Mouse (Mus musculus): ENCODE data around the gene Fasl.

Gene Fasl

DNA sequence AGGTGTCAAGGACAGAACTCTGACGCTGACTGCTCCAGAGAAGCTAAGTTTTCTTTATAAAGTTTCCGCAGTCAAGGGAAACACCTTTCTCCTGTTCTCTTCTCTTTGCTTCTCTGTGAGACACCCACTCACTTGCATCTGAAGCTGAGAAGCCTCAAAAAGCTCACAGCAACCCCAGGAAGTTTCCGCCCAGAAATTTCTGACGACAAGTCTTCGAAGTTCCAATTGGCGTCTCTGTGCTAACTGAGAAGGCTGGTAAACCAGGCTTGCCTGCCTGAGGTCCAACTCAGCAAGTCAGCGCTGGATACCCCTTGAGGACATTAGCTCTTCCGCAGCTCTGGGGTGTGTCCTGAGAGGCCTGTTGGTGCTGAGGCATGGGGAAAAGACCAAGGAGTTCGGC, at the start of gene Fasl:
Gene Fasl (minus strand): TSS at position 157 of the 400 bp plus-strand sequence.
- DNase-seq (ENCODE audit: low spot score in 2 of 2): peak; percentile 40 to 49

DNA sequence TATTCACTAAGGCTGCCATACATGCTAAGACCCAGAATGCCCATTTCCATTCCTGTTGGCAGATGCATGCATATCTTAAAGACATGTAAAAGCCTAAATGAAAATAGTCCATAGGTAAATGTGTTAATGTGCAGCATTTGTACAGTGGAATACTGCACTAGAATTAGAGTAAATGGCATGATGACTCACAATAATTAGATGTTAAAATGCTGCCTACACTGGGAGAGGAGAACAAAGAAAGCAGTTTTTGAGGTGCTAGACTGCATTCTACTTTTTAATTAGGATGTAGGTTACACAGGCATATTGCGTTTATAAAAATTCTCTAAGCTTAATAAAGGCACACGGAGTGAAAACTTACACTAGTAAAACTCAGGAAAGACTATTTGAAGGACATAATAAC, 38.4 kb upstream of the Fasl start:
- DNase-seq (ENCODE audit: low spot score in 2 of 2): no peak

DNA sequence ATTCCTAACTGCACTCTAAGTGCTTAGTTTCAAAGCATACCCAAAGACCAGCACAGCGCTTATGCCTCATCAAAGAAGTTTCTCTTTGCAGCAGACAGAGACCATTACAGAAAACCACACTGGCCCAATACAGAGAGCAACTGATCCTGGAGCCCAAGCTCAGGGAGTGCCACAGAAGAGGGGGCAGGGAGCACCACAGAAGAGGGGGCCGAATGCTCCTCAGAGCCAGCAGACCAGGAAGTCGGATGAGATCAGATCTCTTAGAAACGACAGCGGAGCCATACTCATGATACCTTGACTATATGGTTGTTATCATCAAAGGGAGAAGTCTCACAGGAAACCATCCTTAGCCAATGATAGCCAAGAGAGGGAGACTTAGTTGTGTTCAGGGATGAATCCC, 21.1 kb upstream of the Fasl start:
- DNase-seq (ENCODE audit: low spot score in 2 of 2): no peak

DNA sequence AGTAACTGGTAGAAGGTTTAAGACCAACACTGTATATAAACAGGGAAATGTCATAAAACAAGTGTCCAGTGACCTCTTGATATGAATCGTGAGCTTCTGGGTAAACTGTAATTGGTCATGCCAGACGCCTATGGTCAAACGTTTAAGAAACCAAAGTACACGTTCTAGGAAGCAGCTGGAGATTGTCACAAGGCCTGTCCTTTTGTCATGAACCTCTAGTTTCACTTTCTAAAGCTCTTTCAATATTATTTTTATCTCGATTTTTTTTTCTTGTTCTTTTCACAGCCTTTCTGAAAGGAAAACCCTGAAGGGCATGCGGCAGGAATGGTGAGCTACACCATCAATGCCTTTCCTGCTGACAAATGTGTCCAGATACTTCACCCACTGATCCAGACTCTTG, 20.7 kb upstream of the Fasl start:
- DNase-seq (ENCODE audit: low spot score in 2 of 2): no peak

DNA sequence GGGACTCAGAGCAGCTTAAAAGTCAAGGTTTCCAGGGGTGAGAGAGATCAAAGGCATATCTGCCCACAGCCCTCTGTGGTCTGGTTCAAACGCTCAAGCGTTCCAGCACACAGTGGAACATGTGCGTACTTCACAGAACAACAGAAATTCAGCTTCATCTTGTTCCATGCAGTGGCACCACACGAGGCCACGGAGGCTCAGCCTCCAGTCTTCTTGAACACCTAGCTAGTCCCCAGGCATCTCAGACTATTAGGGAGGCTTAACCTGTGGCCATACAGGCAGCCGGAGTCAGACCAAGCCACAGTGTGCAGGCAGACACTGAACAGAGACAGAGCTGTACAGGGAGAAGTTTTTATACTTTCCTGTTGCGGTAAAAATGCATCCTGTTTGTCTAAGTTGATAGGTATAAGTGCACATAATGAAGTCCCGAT, 16.3 kb upstream of the Fasl start:
- DNase-seq (ENCODE audit: low spot score in 2 of 2): no peak

DNA sequence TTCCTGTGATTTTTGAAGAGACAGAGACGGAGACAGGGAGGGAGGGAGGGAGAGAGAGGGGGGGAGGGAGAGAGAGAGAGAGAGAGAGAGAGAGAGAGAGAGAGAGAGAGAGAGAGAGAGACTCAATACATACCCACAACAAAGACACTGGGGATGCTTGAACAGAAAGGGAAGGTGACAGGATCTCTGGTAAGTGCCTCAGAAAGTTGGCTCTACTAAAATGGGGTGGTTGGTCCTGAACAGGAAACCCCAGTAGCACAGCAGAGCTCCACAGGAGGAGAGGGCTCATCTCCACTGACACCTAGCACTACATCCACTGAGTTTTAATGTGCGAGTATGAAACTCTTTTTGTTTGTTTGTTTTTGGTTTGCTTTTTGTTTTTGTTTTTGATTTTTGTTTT, 13.0 kb upstream of the Fasl start:
- DNase-seq (ENCODE audit: low spot score in 2 of 2): no peak

DNA sequence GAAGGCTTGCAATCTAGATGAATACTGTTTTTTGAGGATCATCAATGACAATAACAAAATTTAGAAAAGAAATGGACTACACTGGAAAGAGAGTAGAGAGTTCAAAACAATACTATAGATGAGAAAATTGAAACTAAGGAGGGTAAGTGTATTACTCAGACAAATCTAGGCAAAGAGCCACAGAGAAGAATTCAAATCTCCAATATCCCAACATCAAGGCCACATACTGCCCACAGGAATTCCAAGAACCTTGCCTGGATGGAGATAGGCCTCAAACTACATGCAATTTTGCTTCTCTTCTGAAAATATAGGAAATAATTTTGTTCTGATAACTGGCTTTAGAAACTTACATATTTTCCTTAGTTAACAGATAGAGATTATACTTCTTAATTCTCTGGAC, 12.0 kb upstream of the Fasl start:
- no peak for DNase-seq (ENCODE audit: low spot score in 2 of 2)

DNA sequence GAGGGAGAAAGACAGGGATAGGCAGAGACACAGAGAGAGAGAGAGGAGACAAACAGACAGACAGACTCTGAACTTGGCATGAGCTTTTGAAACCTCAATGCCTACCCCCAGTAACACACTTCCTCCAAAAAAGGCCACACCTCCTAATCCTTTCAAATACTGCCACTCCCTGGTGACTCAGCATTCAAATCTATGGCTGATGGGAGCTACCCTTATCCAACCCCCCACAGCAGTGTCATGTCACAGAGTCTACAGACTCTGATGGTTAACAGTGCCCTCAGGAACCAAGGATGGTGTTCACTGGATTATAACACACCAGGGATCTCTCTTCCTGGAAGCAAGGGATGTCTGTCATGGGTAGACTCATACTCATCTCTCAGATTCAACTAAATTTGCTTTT, 11.5 kb upstream of the Fasl start:
- no peak for DNase-seq (ENCODE audit: low spot score in 2 of 2)

DNA sequence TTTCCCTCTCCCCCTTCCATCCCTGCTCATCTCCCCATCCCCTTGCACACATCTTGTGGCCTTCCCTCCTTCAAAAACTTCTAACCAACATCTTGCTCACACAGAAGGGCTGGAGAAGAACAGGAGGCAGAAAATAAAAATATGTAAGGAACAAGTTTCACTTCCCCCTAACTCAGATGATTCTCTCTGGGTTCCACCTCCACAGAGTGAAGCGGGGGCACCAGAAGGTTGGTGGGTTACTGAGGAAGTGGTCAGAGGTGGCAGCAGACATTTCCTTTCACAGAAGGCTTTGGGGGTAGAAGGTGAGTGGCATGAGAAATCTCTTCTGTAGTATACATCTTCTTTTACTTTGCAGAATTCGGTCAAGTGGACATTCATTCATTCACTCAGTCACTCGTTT, 10.6 kb upstream of the Fasl start:
- DNase-seq (ENCODE audit: low spot score in 2 of 2): peak in 1 of 2 experiments; percentile 27

DNA sequence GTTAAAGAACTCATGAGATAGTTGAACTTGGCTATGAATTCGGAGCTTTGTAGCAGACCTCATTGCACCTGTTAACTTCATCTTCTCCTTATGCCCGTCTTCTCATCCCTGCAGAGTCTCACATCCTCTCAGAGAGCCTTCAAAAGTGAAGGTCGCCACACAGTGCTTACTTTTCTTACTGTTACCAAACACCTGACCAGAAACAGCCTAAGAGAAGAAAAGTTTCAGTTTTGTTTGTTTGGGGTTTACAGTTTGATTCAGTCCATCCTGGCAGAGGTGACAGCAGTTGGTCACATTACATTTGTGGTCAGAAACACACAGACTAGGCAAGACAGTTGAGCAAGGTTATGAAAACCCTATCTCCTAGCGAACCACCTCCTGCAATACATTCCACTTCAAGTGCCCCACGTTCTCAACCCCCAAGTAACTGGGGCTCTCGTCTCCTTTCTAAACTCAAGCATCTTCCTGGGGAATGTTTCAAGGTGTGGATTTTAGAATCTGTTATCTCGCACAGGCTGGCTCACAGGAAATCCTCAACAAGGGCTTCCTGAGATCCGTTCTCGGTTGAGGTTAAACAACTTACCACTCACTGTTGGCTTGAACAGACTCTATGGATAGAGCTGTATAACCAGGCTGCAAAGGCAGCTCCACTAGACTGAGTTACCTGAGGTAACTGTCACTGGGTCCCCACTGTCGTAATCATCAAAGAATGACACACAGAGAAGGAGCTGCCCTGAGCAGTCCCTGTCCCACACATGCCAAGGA, 6.3 kb upstream of the Fasl start:
- no peak for DNase-seq (ENCODE audit: low spot score in 2 of 2)

DNA sequence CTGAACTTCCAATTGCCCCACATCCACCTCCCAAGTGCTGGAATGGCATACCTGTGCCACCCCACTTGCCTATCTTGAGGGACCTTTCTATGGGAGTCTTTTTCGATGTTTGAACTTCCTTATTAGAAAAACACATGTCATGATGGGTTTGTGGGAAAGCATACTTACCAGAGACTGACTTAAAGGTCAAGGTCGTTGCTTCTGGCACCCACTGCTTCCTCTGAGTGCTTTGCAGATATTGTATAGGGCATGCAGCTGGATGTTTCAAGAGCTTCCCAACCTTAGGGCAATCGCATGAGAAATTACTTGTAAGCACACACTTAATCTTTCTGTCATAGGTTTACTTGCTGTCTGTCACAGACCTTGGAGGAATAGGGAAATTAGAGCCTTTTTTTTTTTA, 5.0 kb upstream of the Fasl start:
- no peak for DNase-seq (ENCODE audit: low spot score in 2 of 2)

DNA sequence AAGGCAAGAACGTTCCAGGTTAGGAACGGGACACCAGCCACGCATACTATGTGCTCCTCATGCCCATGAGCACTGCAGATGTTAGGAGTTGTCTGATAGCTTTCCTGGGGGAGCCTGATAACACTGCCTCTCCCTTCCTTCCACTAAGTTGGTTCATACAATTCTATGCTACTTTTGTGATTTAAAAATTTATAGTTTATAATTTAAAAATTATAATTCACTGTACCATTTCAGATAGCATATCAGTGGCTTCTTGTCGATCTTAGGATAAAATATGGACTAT, 4.3 kb upstream of the Fasl start:
- DNase-seq (ENCODE audit: low spot score in 2 of 2): no peak

DNA sequence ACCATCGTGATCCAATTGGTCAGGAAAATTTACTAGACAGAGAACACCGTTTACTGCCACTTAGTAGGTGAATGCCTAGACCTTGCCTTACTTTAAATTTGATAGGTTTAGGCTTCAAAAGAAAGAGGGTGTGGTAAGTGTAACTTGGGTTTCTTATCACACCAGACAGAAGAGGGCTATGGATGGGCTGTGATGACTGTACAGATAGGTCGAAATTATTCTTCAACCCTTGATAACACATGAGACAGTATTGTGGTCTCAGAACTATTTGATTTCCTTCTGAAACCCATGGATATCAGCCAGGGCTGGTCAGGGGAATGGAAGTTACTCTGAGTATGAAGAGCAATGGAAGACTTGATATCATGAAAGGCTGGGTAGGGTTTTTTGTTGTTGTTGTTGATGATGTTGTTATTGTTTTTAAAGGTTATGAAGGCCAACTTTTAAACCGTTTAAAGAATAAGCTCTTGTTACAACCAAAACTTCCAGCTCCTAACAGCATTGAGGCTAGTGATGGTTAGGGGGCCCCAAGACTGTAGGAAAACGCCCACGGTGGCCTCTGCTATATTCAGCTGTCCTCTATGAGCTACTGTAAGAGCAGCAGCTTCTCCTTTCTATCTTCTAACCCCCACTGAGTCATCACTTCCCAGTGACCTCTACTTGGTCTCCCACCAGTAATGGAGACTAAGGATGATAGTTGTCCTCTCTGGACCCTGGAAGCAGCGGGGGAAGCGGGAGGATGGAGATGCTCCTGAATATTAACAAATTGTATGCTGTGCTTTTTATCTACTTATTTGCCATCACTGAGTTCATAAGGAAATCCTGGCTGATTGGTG, 3.8 kb upstream of the Fasl start:
- no peak for DNase-seq (ENCODE audit: low spot score in 2 of 2)

DNA sequence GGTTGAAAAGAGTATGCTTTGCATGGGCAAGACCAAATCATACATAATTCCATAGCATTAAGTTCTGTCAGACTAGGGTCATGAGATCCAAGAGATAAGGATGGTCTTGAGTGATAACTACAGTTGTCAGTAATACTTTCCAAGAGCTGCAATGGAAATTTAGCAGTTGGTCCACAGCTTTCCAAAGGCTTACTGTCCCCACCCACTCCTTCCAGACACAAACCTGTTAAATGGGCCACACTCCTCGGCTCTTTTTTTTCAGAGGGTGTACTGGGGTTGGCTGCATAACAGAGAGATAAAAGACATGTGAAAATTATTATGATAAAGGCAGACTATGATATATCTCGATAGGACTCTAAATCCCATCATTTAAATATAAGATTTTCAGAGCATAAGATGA, 5.6 kb downstream of the Fasl start:
- DNase-seq (ENCODE audit: low spot score in 2 of 2): no peak

DNA sequence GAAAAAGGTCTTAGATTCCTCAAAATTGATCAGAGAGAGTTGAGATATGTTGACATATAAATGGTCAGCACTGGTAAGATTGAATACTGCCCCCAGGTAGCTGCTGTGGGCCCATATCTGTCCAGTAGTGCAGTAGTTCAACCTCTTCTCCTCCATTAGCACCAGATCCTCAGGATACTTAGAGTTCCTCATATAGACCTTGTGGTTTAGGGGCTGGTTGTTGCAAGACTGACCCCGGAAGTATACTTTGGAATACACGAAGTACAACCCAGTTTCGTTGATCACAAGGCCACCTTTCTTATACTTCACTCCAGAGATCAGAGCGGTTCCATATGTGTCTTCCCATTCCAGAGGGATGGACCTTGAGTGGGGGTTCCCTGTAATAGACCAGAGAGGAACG, 6.7 kb downstream of the Fasl start:
- no peak for DNase-seq (ENCODE audit: low spot score in 2 of 2)

DNA sequence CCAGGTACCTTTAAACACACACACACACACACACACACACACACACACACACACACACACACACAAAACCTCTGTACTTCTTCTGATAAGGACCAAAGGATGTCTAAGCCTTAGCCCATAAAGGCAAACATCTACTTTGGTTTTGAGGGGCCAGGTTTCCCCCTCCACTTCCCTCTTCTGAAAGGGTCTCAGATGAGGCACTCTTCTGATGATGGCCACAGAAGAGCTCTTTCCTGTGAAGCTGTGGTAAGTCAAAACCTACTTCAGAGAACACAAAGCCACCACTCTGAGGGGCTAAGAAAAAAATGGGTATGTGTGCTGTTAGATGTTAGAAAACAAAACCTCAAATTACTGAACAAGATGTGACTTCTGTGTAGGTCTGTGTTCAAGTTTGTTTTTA, 9.2 kb downstream of the Fasl start:
- DNase-seq (ENCODE audit: low spot score in 2 of 2): no peak

DNA sequence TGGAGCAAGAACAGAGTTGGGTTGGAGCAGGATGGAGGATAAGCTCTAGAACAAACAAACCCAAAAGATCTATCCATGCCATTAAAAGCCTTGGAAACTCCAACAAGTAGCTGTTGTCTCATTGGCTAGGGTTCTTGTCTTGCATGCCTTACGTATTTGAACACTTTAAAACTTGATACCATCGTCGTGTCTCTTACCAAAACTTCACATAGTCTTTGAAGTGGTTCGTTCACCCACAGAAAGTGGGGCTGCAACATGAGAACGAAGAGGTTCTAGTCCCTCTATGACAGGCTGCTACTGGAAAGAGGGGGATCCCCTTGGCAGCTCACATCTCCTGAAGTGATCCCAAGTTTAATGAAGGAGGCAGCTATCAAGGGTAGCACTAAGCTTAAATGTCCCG, 13.1 kb downstream of the Fasl start:
- no peak for DNase-seq (ENCODE audit: low spot score in 2 of 2)

DNA sequence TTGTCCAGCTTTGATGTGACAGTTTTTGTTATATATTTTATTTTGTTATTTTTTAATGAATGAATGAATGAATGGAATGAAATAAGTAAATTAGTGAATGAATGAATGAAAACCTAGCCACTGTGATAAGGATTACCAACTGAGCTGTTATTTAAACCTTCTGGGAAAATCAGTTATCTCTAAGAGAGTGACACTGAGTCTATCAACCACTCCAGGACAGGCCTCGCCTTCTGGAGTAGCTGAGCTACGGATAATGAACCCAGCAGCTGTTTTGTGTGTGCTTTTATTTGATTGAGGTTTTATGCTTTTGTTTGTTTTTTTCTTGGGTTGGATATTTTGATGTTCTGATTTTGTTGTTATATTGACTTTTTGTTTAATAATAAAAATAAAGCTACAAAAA, 17.0 kb downstream of the Fasl start:
- DNase-seq (ENCODE audit: low spot score in 2 of 2): no peak

DNA sequence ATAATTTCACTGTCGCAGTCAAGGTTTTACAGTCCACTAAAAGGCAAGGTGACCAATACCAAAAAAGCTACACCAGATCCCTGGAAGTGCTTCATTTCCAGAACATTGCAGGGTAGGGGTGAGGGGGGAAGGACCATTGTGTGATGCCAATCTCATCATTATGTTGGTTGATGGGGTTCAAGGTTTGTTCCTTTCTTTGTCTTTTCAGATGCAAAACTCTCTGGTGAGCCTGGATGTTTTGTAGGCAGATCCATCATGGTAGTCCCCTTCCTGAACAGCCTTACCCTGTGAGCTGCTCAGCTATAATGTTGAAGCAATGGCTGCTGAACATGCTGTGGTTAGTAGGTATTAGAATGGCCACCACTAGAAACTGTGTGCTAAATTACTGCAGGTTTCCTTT, 19.0 kb downstream of the Fasl start:
- no peak for DNase-seq (ENCODE audit: low spot score in 2 of 2)

DNA sequence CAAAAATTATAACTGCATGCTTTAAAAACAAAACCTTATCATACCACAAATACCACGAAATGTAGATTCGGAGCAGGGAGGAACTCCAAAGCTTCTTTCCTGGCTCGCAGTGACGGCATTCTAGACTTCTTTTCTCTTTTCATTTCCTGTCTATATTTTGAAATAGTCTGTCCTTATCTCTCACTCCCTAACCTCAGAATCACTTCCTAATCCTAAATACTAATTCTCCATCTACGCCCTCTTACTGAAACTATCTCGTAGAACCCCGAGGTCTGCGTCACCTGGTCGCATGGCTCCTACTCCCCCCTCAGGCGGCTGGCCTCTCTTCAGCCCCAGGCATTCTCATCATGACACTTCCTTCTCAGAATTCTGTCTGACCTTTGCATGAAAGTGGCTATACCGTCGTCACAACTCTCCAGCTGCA, 21.2 kb downstream of the Fasl start:
- DNase-seq (ENCODE audit: low spot score in 2 of 2): no peak

DNA sequence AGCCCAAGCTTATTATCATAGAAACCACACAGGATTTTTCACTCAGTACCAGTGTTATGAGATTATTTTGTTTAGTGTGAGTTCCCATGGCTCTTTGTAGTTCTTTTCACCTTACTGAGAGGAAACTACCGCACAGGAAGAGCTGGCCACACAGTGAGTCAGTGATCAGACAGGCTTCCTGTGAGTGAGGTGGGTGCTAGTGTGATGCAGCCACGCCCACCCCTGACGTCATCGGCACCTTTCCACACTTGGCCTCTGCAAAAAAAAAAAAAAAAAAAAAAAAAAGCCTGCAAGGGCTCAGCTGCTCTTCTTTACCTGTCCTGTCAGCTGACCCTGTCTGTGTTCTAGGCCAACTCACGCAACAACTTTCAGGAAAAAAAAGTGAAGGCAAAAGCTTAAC, 21.6 kb downstream of the Fasl start:
- peak; percentile 82 to 86 for DNase-seq (ENCODE audit: low spot score in 2 of 2)

DNA sequence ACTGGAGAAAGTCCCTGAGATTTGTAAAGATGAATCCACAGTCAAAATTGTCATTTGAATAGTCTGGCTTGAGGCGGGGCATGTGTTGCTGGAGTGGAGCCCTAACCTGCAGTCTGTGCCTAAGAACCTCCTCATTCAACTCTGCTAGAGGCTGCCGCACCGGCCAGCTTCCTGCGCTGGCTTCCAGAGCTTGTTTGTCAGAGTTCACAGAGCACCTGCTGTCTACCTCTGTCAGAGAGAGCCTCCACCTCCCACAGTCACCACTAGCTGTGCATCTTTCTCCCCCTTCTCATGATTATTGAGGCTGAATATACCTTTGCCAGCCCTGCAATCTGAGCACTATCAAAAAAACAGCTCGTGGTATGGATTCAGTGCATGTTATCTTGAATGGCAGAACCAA, 22.4 kb downstream of the Fasl start:
- DNase-seq (ENCODE audit: low spot score in 2 of 2): peak; percentile 62 to 68

DNA sequence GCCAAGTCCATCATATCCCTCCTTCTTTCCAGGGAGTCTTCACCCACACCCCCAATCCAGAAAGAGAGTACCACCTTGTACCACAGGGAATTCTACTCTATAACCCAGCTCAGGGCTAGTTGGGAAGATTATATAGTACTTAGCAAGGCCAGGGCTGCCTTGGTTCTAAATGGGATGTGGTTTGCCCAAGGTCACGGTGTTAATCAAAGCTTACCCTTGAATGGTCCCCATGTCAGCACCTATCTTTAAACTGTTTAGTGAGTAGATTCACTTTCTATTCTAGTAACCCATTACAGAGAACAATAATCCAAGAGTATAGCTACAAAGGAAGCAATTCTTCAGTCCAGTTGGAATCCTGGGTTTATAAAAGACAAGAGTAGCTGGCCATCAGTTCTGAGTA, 23.3 kb downstream of the Fasl start:
- no peak for DNase-seq (ENCODE audit: low spot score in 2 of 2)

DNA sequence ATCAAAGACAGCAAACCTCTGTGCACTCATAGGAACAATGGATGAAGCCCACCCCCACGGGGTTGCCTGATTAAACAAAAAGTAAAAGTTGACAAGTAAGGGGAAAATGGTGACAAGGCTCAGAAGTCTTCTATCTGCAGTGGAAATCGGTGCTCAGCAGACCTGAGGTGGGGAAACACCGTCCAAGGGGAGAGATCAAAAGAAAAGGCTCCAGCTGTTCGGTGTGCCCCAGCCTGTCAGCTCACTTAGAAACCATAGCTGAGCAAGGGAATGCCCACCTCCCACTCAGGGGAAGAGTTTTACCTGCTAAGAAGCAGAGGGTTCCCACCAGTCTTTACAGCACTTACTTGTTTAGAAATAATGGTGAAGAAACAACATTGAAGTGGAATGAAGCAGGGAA, 26.7 kb downstream of the Fasl start:
- DNase-seq (ENCODE audit: low spot score in 2 of 2): no peak

Measured in thymus, postnatal 10 days (tissue).